10 mouse cellular contexts compared by ENCODE assay signal in genomic region chr11:106329682-106330081, GRCm38 (mm10). TPM values are rescaled to one million over a fixed set of nuclear protein-coding genes. Genes with fewer than 3 reads are reported as not detected.
DNase-seq lines count a peak whose midpoint lies in the region; ATAC-seq and TF ChIP-seq lines count a peak whose summit lies in the region.
"Had no signal": no experiment of that assay in that cellular context is flagged by ENCODE, and none has a peak within 500 bp of the region (broad histone marks: within the 10 kb centered on the region; RNA-seq: fewer than 3 reads in every experiment).

No protein-coding gene starts in this region.

- peak overlapping the region; percentile 41 for H3K4me3 ChIP-seq in gastrocnemius, adult 2 months
- H3K4me3 ChIP-seq: neural tube, embryonic 13.5 days had no signal

- DNase-seq in gastrocnemius, adult 2 months, result no peak
- DNase-seq in gastrocnemius, postnatal 10 days, result no peak
- DNase-seq in A20 (ENCODE audit: low read depth, low spot score) (peak; percentile 85), WW6 (ENCODE audit: low read depth, low spot score) (peak; percentile 45)
- DNase-seq in lung, adult 18-20 months, result peak; percentile 24 to 51
- DNase-seq in spleen, adult 12 weeks (ENCODE audit: low spot score), result peak; percentile 46

- ATAC-seq in frontal cortex, adult (ENCODE audit: low TSS enrichment), result peak; percentile 57; the same call in 1 of the 2 replicates
- ATAC-seq in erythroid progenitor cell, adult 5-6 weeks (replicated peaks; ENCODE audit: low FRiP score, poor library complexity, severe bottlenecking), result no peak

- H3K27ac ChIP-seq in gastrocnemius, adult 2 months, result peak overlapping the region; percentile 93
- H3K27ac ChIP-seq: neural tube, embryonic 13.5 days had no signal

- intact Hi-C loops in gastrocnemius, adult 2 months (cut with DNase I), result no loop called here

- TF ChIP-seq CTCF in gastrocnemius, adult 2 months (IDR thresholded peaks at IDR 0.05), result peak; percentile 54

RNA-seq across cellular contexts. Expression of gene Cd79b, which starts 15.1 kb away (rescaled TPM):
- total RNA-seq in gastrocnemius, adult 2 months (2021), result under 1 TPM; 0.28 to 0.64 TPM
- total RNA-seq in gastrocnemius, postnatal 10 days (2021), result 1 to 10 TPM in 1 of 2 experiments, under 1 TPM in 1; 0.80 to 2.8 TPM
- 110 and 129 TPM in 2 replicates for total RNA-seq in erythroid progenitor cell, adult 5-6 weeks (2015; ENCODE audit: low replicate concordance)
- 29.3 and 46.0 TPM in 2 replicates for total RNA-seq in erythroid progenitor cell, adult 5-6 weeks (2017; ENCODE audit: low replicate concordance)
- total RNA-seq: layer of hippocampus, adult 18-20 months had no signal

RNA-seq across cellular contexts. Expression of gene Scn4a, which starts 23.4 kb away (rescaled TPM):
- total RNA-seq in gastrocnemius, adult 2 months (2021), result 100 to 1,000 TPM; 439 to 468 TPM
- 100 to 1,000 TPM; 137 to 145 TPM for total RNA-seq in gastrocnemius, postnatal 10 days (2021)
- total RNA-seq in erythroid progenitor cell, adult 5-6 weeks (2015; ENCODE audit: low replicate concordance), result 0.84 TPM in 1 of 2 replicates, not detected in the other
- 0.39 TPM in 1 of 2 replicates, not detected in the other for total RNA-seq in erythroid progenitor cell, adult 5-6 weeks (2017; ENCODE audit: low replicate concordance)

RNA-seq across cellular contexts. Expression of gene Gh, which starts 28.0 kb away (rescaled TPM):
- not detected for total RNA-seq in gastrocnemius, adult 2 months (2021)
- not detected for total RNA-seq in gastrocnemius, postnatal 10 days (2021)
- not detected in 2 replicates for total RNA-seq in erythroid progenitor cell, adult 5-6 weeks (2015; ENCODE audit: low replicate concordance)
- 2.7 TPM in 1 of 2 replicates, not detected in the other for total RNA-seq in erythroid progenitor cell, adult 5-6 weeks (2017; ENCODE audit: low replicate concordance)
- total RNA-seq: layer of hippocampus, adult 18-20 months had no signal

RNA-seq across cellular contexts. Expression of gene Prr29, which starts 35.6 kb away (rescaled TPM):
- 1 to 10 TPM; 3.9 to 6.5 TPM for total RNA-seq in gastrocnemius, adult 2 months (2021)
- 10 to 100 TPM; 11.4 to 11.5 TPM for total RNA-seq in gastrocnemius, postnatal 10 days (2021)
- not detected in 2 replicates for total RNA-seq in erythroid progenitor cell, adult 5-6 weeks (2015; ENCODE audit: low replicate concordance)
- not detected in 2 replicates for total RNA-seq in erythroid progenitor cell, adult 5-6 weeks (2017; ENCODE audit: low replicate concordance)
- total RNA-seq: layer of hippocampus, adult 18-20 months had no signal

RNA-seq across cellular contexts. Expression of gene Tcam1, which starts 53.2 kb away (rescaled TPM):
- under 1 TPM; 0.08 TPM for total RNA-seq in gastrocnemius, adult 2 months (2021)
- under 1 TPM; 0.09 to 0.21 TPM for total RNA-seq in gastrocnemius, postnatal 10 days (2021)
- not detected in 2 replicates for total RNA-seq in erythroid progenitor cell, adult 5-6 weeks (2015; ENCODE audit: low replicate concordance)
- total RNA-seq in erythroid progenitor cell, adult 5-6 weeks (2017; ENCODE audit: low replicate concordance), result not detected in 2 replicates

Comparison
In these comparisons a context has a peak if more than half of its experiments do, and no peak if none do; other contexts are left out.
1. DNase-seq: peak in A20 (single experiment), WW6 (single experiment), lung, adult 18-20 months (2 of 2) and spleen, adult 12 weeks (single experiment); none in gastrocnemius, adult 2 months (single experiment) and gastrocnemius, postnatal 10 days (single experiment).
2. RNA of gene Cd79b, which starts 15.1 kb away (total RNA-seq): 29.3 to 129 TPM in erythroid progenitor cell, adult 5-6 weeks; 0.80 to 2.8 TPM in gastrocnemius, postnatal 10 days and 0.28 to 0.64 TPM in gastrocnemius, adult 2 months; every median in the first group is over 4 times any median in the second.
3. RNA of gene Scn4a, which starts 23.4 kb away (total RNA-seq): 439 to 468 TPM in gastrocnemius, adult 2 months and 137 to 145 TPM in gastrocnemius, postnatal 10 days; 0.39 to 0.84 TPM in erythroid progenitor cell, adult 5-6 weeks; every median in the first group is over 10 times any median in the second.